Mouse (Mus musculus) midbrain, embryonic 10.5 days (tissue): ENCODE measurements around the gene Ms4a12. TPM values are rescaled to one million over a fixed set of nuclear protein-coding genes. Genes with fewer than 3 reads are reported as not detected.

Source experiments
- DNase-seq: peaks from one replicate; pipeline ENCODE4 v3.0.0-alpha.2; 2017; ENCODE audit warnings: low spot score
- H3K27ac ChIP-seq: fragments of 300-500 bp; sonication (generic); replicated peaks from 2 replicates; pipeline ENCODE4 v1.5.1; 2016; ENCODE audit warnings: mild to moderate bottlenecking
- H3K27me3 ChIP-seq: fragments of 300-500 bp; sonication (generic); 2 replicates; pipeline ENCODE4 v1.6.1; 2016; ENCODE audit warnings: low read depth, mild to moderate bottlenecking; ENCODE audit not compliant: poor library complexity, severe bottlenecking
- H3K36me3 ChIP-seq: fragments of 300-500 bp; sonication (generic); 2 replicates; pipeline ENCODE4 v1.6.1; 2016; ENCODE audit warnings: mild to moderate bottlenecking, moderate library complexity
- H3K4me1 ChIP-seq: fragments of 300-500 bp; sonication (generic); 2 replicates; pipeline ENCODE4 v1.6.1; 2016
- H3K4me3 ChIP-seq: fragments of 300-500 bp; sonication (generic); 2 replicates; pipeline ENCODE4 v1.5.1; 2016; ENCODE audit warnings: mild to moderate bottlenecking, moderate library complexity
- H3K9me3 ChIP-seq: fragments of 300-500 bp; sonication (generic); replicated peaks from 2 replicates; pipeline ENCODE4 v1.6.1; 2016; ENCODE audit warnings: mild to moderate bottlenecking
- WGBS: fragments of 180-500 bp; shearing (Covaris S2); methylation state at CpG from one replicate; pipeline ENCODE4 v1.1.7; 2016; 5-methylcytosine and 5-hydroxymethylcytosine counted together
- polyA plus RNA-seq: library from polyadenylated mRNA; unstranded; fragments of >200 nt; fragmentation: Nextera tagmentation; extraction: Ambion mirVana; gene quantifications from 2 replicates; pipeline ENCODE4 v1.2.1, GENCODE M21; 2016

Gene Ms4a12
- polyA plus RNA-seq, 1 experiment from 2014 or later: not detected

- Histone ChIP-seq H3K9me3 (no peaks in the 10 kb centered on the region), H3K27me3 (no peaks in the 10 kb centered on the region), H3K36me3 (no peaks in the 10 kb centered on the region), H3K4me1 (no peaks in the 10 kb centered on the region), H3K27ac (no peak overlapping the region), H3K4me3 (no peak overlapping the region)
- no peak for DNase-seq
- WGBS: 81% methylated on average over 5 of the region's 5 CpGs
Measured at GRCm38 (mm10) chr19:11234244-11234643, 2.0 kb upstream of the Ms4a12 start.

- Histone ChIP-seq H3K36me3 (no peaks in the 10 kb centered on the region), H3K9me3 (no peaks in the 10 kb centered on the region), H3K27me3 (no peaks in the 10 kb centered on the region), H3K27ac (no peak within 1 kb of the TSS), H3K4me1 (no peaks in the 10 kb centered on the region), H3K4me3 (no peak within 1 kb of the TSS)
- DNase-seq: no peak
- 65% methylated on average over 12 of the region's 12 CpGs for WGBS
Measured at GRCm38 (mm10) chr19:11196546-11196945, 35.7 kb downstream of the Ms4a12 start, which contains the start of gene Ms4a13. Ms4a13 (minus strand) TSS chr19:11196737.

GRCm38 (mm10) chr19:11192552-11192951, 39.7 kb downstream of the Ms4a12 start:
- H3K27me3 ChIP-seq: no peaks in the 10 kb centered on the region
- 81% methylated on average over 1 of the region's 1 CpGs for WGBS
- no peaks in the 10 kb centered on the region for H3K4me1 ChIP-seq
- H3K4me3 ChIP-seq: no peak overlapping the region
- no peaks in the 10 kb centered on the region for H3K36me3 ChIP-seq
- no peak overlapping the region for H3K27ac ChIP-seq
- DNase-seq: no peak
- H3K9me3 ChIP-seq: no peaks in the 10 kb centered on the region

GRCm38 (mm10) chr19:11184121-11184520, 48.1 kb downstream of the Ms4a12 start:
- DNase-seq: no peak
- Histone ChIP-seq H3K4me3 (no peak overlapping the region), H3K36me3 (no peaks in the 10 kb centered on the region), H3K9me3 (no peaks in the 10 kb centered on the region), H3K27me3 (no peaks in the 10 kb centered on the region), H3K27ac (no peak overlapping the region), H3K4me1 (no peaks in the 10 kb centered on the region)
- WGBS: 15% methylated on average over 5 of the region's 5 CpGs

GRCm38 (mm10) chr19:11177464-11177863, 54.8 kb downstream of the Ms4a12 start:
- H3K4me3 ChIP-seq: no peak overlapping the region
- H3K27me3 ChIP-seq: no peaks in the 10 kb centered on the region
- H3K36me3 ChIP-seq: no peaks in the 10 kb centered on the region
- no peak overlapping the region for H3K27ac ChIP-seq
- no peaks in the 10 kb centered on the region for H3K9me3 ChIP-seq
- no peak for DNase-seq
- WGBS: 76% methylated on average over 2 of the region's 2 CpGs
- no peaks in the 10 kb centered on the region for H3K4me1 ChIP-seq

GRCm38 (mm10) chr19:11165172-11165571, 67.1 kb downstream of the Ms4a12 start, which contains the start of gene 1700025F22Rik:
1700025F22Rik (minus strand) TSS chr19:11165320.
- H3K27ac ChIP-seq: no peak within 1 kb of the TSS
- H3K36me3 ChIP-seq: no peaks in the 10 kb centered on the region
- DNase-seq: no peak
- H3K9me3 ChIP-seq: no peaks in the 10 kb centered on the region
- no peaks in the 10 kb centered on the region for H3K4me1 ChIP-seq
- 34% methylated on average over 10 of the region's 10 CpGs for WGBS
- H3K27me3 ChIP-seq: no peaks in the 10 kb centered on the region
- no peak within 1 kb of the TSS for H3K4me3 ChIP-seq

Other genes with a start within 250 kb of the Ms4a12 start
- not detected in 2 replicates for gene Ms4a15, start 239.2 kb downstream of the Ms4a12 start, polyA plus RNA-seq
- gene Ms4a18, start 214.4 kb downstream of the Ms4a12 start, polyA plus RNA-seq: not detected in 2 replicates
- gene Ms4a8a, start 151.3 kb downstream of the Ms4a12 start, polyA plus RNA-seq: not detected in 2 replicates
- not detected in 2 replicates for gene 1700017D01Rik, start 101.6 kb downstream of the Ms4a12 start, polyA plus RNA-seq
- not detected in 2 replicates for gene 1700025F22Rik, start 67.1 kb downstream of the Ms4a12 start, polyA plus RNA-seq
- gene Ms4a13, start 35.7 kb downstream of the Ms4a12 start, polyA plus RNA-seq: not detected in 2 replicates
- gene Ms4a1, start 33.8 kb upstream of the Ms4a12 start, polyA plus RNA-seq: 0.04 TPM in 1 of 2 replicates, not detected in the other
- not detected in 2 replicates for gene Ms4a5, start 51.4 kb upstream of the Ms4a12 start, polyA plus RNA-seq
- gene Ms4a14, start 82.0 kb upstream of the Ms4a12 start, polyA plus RNA-seq: not detected in 2 replicates
- 0.37 and 0.89 TPM in 2 replicates for gene Ms4a7, start 103.7 kb upstream of the Ms4a12 start, polyA plus RNA-seq
- gene Ms4a4a, start 143.1 kb upstream of the Ms4a12 start, polyA plus RNA-seq: 0.90 and 3.7 TPM in 2 replicates
- gene Ms4a4c, start 172.3 kb upstream of the Ms4a12 start, polyA plus RNA-seq: 0.20 TPM in 1 of 2 replicates, not detected in the other
- not detected in 2 replicates for gene Ms4a4b, start 211.1 kb upstream of the Ms4a12 start, polyA plus RNA-seq
- 2.0 and 2.2 TPM in 2 replicates for gene Ms4a6c, start 236.9 kb upstream of the Ms4a12 start, polyA plus RNA-seq